Mouse (Mus musculus): Measurements from ENCODE around the gene Efhd1.

The Efhd1 gene

GRCm38 (mm10) chr1:87265200-87265599 lies 1.0 kb downstream of the Efhd1 start:
- in situ Hi-C loops (cut with MboI; ENCODE audit: low pct_unique_long_range_greater_than_20kb in 1 of 2, low sequenced_read_pairs in 2 of 2, unreplicated experiment in 1 of 2) = no loop called here

GRCm38 (mm10) chr1:87266296-87267090 lies 2.3 kb downstream of the Efhd1 start:
- in situ Hi-C loops (cut with MboI; ENCODE audit: low pct_unique_long_range_greater_than_20kb in 1 of 2, low sequenced_read_pairs in 2 of 2, unreplicated experiment in 1 of 2) = no loop called here

GRCm38 (mm10) chr1:87270204-87270603 lies 6.0 kb downstream of the Efhd1 start:
- in situ Hi-C loops (cut with MboI; ENCODE audit: low pct_unique_long_range_greater_than_20kb in 1 of 2, low sequenced_read_pairs in 2 of 2, unreplicated experiment in 1 of 2) = no loop called here

- in situ Hi-C loops (cut with MboI; ENCODE audit: low pct_unique_long_range_greater_than_20kb in 1 of 2, low sequenced_read_pairs in 2 of 2, unreplicated experiment in 1 of 2) = no loop called here
Measured at GRCm38 (mm10) chr1:87270641-87271467, 6.7 kb downstream of the Efhd1 start.

GRCm38 (mm10) chr1:87271596-87271995 lies 7.4 kb downstream of the Efhd1 start:
- in situ Hi-C loops (cut with MboI; ENCODE audit: low pct_unique_long_range_greater_than_20kb in 1 of 2, low sequenced_read_pairs in 2 of 2, unreplicated experiment in 1 of 2) = no loop called here

GRCm38 (mm10) chr1:87272462-87272861 lies 8.3 kb downstream of the Efhd1 start:
- in situ Hi-C loops (cut with MboI; ENCODE audit: low pct_unique_long_range_greater_than_20kb in 1 of 2, low sequenced_read_pairs in 2 of 2, unreplicated experiment in 1 of 2) = no loop called here

GRCm38 (mm10) chr1:87273514-87273942 lies 9.4 kb downstream of the Efhd1 start:
- in situ Hi-C loops (cut with MboI; ENCODE audit: low pct_unique_long_range_greater_than_20kb in 1 of 2, low sequenced_read_pairs in 2 of 2, unreplicated experiment in 1 of 2) = no loop called here

- in situ Hi-C loops (cut with MboI; ENCODE audit: low pct_unique_long_range_greater_than_20kb in 1 of 2, low sequenced_read_pairs in 2 of 2, unreplicated experiment in 1 of 2) = no loop called here
Measured at GRCm38 (mm10) chr1:87274134-87274533, 10.0 kb downstream of the Efhd1 start.

GRCm38 (mm10) chr1:87275151-87275550 lies 11.0 kb downstream of the Efhd1 start:
- in situ Hi-C loops (cut with MboI; ENCODE audit: low pct_unique_long_range_greater_than_20kb in 1 of 2, low sequenced_read_pairs in 2 of 2, unreplicated experiment in 1 of 2) = no loop called here

- in situ Hi-C loops (cut with MboI; ENCODE audit: low pct_unique_long_range_greater_than_20kb in 1 of 2, low sequenced_read_pairs in 2 of 2, unreplicated experiment in 1 of 2) = no loop called here
Measured at GRCm38 (mm10) chr1:87276056-87276455, 11.9 kb downstream of the Efhd1 start.

GRCm38 (mm10) chr1:87280281-87280680 lies 16.1 kb downstream of the Efhd1 start:
- in situ Hi-C loops (cut with MboI; ENCODE audit: low pct_unique_long_range_greater_than_20kb in 1 of 2, low sequenced_read_pairs in 2 of 2, unreplicated experiment in 1 of 2) = no loop called here

GRCm38 (mm10) chr1:87281599-87282412 lies 17.6 kb downstream of the Efhd1 start:
- in situ Hi-C loops (cut with MboI; ENCODE audit: low pct_unique_long_range_greater_than_20kb in 1 of 2, low sequenced_read_pairs in 2 of 2, unreplicated experiment in 1 of 2) = no loop called here

GRCm38 (mm10) chr1:87282413-87282788 lies 18.2 kb downstream of the Efhd1 start:
- in situ Hi-C loops (cut with MboI; ENCODE audit: low pct_unique_long_range_greater_than_20kb in 1 of 2, low sequenced_read_pairs in 2 of 2, unreplicated experiment in 1 of 2) = no loop called here

GRCm38 (mm10) chr1:87283410-87283960 lies 19.3 kb downstream of the Efhd1 start:
- in situ Hi-C loops (cut with MboI; ENCODE audit: low pct_unique_long_range_greater_than_20kb in 1 of 2, low sequenced_read_pairs in 2 of 2, unreplicated experiment in 1 of 2) = no loop called here

GRCm38 (mm10) chr1:87287105-87287504 lies 22.9 kb downstream of the Efhd1 start:
- in situ Hi-C loops (cut with MboI; ENCODE audit: low pct_unique_long_range_greater_than_20kb in 1 of 2, low sequenced_read_pairs in 2 of 2, unreplicated experiment in 1 of 2) = no loop called here

GRCm38 (mm10) chr1:87291416-87291815 lies 27.3 kb downstream of the Efhd1 start:
- in situ Hi-C loops (cut with MboI; ENCODE audit: low pct_unique_long_range_greater_than_20kb in 1 of 2, low sequenced_read_pairs in 2 of 2, unreplicated experiment in 1 of 2) = no loop called here

- in situ Hi-C loops (cut with MboI; ENCODE audit: low pct_unique_long_range_greater_than_20kb in 1 of 2, low sequenced_read_pairs in 2 of 2, unreplicated experiment in 1 of 2) = no loop called here
Measured at GRCm38 (mm10) chr1:87292420-87293190, 28.4 kb downstream of the Efhd1 start.
